Mouse (Mus musculus) kidney, postnatal 0 days (tissue): ENCODE results near the gene Arhgef1. TPM values are rescaled to one million over a fixed set of nuclear protein-coding genes. Genes with fewer than 3 reads are reported as not detected.

ENCODE experiments used
- ATAC-seq: fragments of 200-750 bp; cut with Nextera tagmentation; replicated peaks from 2 replicates; pipeline ENCODE4 v1.8.0; 2017; ENCODE audit warnings: low read depth, moderate number of reproducible peaks, moderate TSS enrichment, moderate library complexity; ENCODE audit not compliant: low FRiP score
- DNase-seq: peaks from one replicate; pipeline ENCODE4 v3.0.0-alpha.2; 2016; ENCODE audit warnings: low spot score
- H3K27ac ChIP-seq: fragments of 300-500 bp; sonication (generic); 2 replicates; pipeline ENCODE4 v1.5.1; 2014; ENCODE audit warnings: mild to moderate bottlenecking
- H3K27me3 ChIP-seq: fragments of 300-500 bp; sonication (generic); 2 replicates; pipeline ENCODE4 v1.6.1; 2014; ENCODE audit warnings: low read length, mixed read lengths; ENCODE audit not compliant: insufficient read depth
- H3K36me3 ChIP-seq: fragments of 300-500 bp; sonication (generic); 2 replicates; pipeline ENCODE4 v1.6.1; 2014; ENCODE audit warnings: low read length, mixed read lengths; ENCODE audit not compliant: insufficient read depth
- H3K4me1 ChIP-seq: fragments of 300-500 bp; sonication (generic); replicated peaks from 2 replicates; pipeline ENCODE4 v1.6.1; 2014; ENCODE audit warnings: antibody characterized with exemption, low read length, mixed read lengths; ENCODE audit not compliant: insufficient read depth
- H3K4me2 ChIP-seq: fragments of 300-500 bp; sonication (generic); 2 replicates; pipeline ENCODE4 v1.6.1; 2014; ENCODE audit warnings: mild to moderate bottlenecking, low read length, moderate library complexity, mixed read lengths
- H3K4me3 ChIP-seq: fragments of 300-500 bp; sonication (generic); replicated peaks from 2 replicates; pipeline ENCODE4 v1.5.1; 2014; ENCODE audit warnings: low read depth, low read length
- H3K9ac ChIP-seq: fragments of 300-500 bp; sonication (generic); 2 replicates; pipeline ENCODE4 v1.6.1; 2014; ENCODE audit warnings: low read depth, low read length
- H3K9me3 ChIP-seq: fragments of 300-500 bp; sonication (generic); replicated peaks from 2 replicates; pipeline ENCODE4 v1.6.1; 2016; ENCODE audit warnings: low read length, inconsistent platforms, mixed read lengths
- CTCF ChIP-seq: IDR thresholded peaks from 2 replicates; pipeline ENCODE4 v1.5.1; 2016; ENCODE audit warnings: antibody characterized with exemption, low read depth, mild to moderate bottlenecking, moderate library complexity
- WGBS: fragments of 180-500 bp; shearing (Covaris S2); extraction: QIAGEN DNeasy Blood & Tissue Kit; methylation state at CpG from one replicate; pipeline ENCODE4 v1.1.7; 2014; 5-methylcytosine and 5-hydroxymethylcytosine counted together
- polyA plus RNA-seq: library from polyadenylated mRNA; unstranded; fragments of >200 nt; fragmentation: Nextera tagmentation; extraction: Ambion mirVana; gene quantifications from 2 replicates; pipeline ENCODE4 v1.2.1, GENCODE M21; 2015

Arhgef1 gene
- polyA plus RNA-seq, 1 experiment from 2014 or later = 63.6 TPM

- Histone ChIP-seq H3K27ac (no peak overlapping the region), H3K4me1 (peaks cover 15% of the 10 kb centered on the region; the same call in 1 of the 2 replicates), H3K36me3 (peaks cover 9% of the 10 kb centered on the region; the same call in 1 of the 2 replicates), H3K27me3 (no peaks in the 10 kb centered on the region), H3K4me3 (no peak overlapping the region), H3K9me3 (no peaks in the 10 kb centered on the region), H3K4me2 (no peak overlapping the region), H3K9ac (no peak overlapping the region)
- DNase-seq = no peak
- 93% methylated on average over 9 of the region's 9 CpGs for WGBS
- no peak for ATAC-seq
- TF ChIP-seq CTCF = no peak
These were observed 20.1 kb upstream of the Arhgef1 start for GRCm38 (mm10) chr7:24882416-24883199.

- peaks cover 15% of the 10 kb centered on the region; the same call in 1 of the 2 replicates for H3K4me1 ChIP-seq
These were observed 18.6 kb upstream of the Arhgef1 start, which contains the start of gene Rps19 for GRCm38 (mm10) chr7:24883896-24884692. Gene Rps19 (plus strand): TSS chr7:24884371.

GRCm38 (mm10) chr7:24884693-24885291, 17.9 kb upstream of the Arhgef1 start:
- DNase-seq = peak; percentile 58
- Histone ChIP-seq H3K27ac (peak overlapping the region; percentile 89), H3K4me1 (peaks cover 15% of the 10 kb centered on the region; the same call in 1 of the 2 replicates), H3K4me2 (peak overlapping the region; percentile 83), H3K4me3 (peak overlapping the region; percentile 99), H3K9ac (peak overlapping the region; percentile 100), H3K36me3 (peaks cover 28% of the 10 kb centered on the region; the same call in 1 of the 2 replicates), H3K27me3 (no peaks in the 10 kb centered on the region), H3K9me3 (no peaks in the 10 kb centered on the region)
- ATAC-seq = peak; percentile 2; the same call in 1 of the 2 replicates
- no peak for TF ChIP-seq CTCF
- 0% methylated on average over 47 of the region's 47 CpGs for WGBS

More at GRCm38 (mm10) chr7:24883896-24884692, 18.6 kb upstream of the Arhgef1 start, which contains the start of gene Rps19:
- ATAC-seq (peak; percentile 93), DNase-seq (peak; percentile 100)
- H3K36me3 ChIP-seq = peaks cover 21% of the 10 kb centered on the region; the same call in 1 of the 2 replicates
- H3K9me3 ChIP-seq = no peaks in the 10 kb centered on the region
- H3K27me3 ChIP-seq = no peaks in the 10 kb centered on the region
- H3K27ac ChIP-seq = peak within 1 kb of the TSS; percentile 89
- H3K9ac ChIP-seq = peak within 1 kb of the TSS; percentile 100
- TF ChIP-seq CTCF = peak; percentile 71
- H3K4me2 ChIP-seq = peak within 1 kb of the TSS; percentile 83
- under 1% methylated on average over 57 of the region's 57 CpGs for WGBS
- peak within 1 kb of the TSS; percentile 99 for H3K4me3 ChIP-seq

GRCm38 (mm10) chr7:24885468-24886307, 17.0 kb upstream of the Arhgef1 start:
- ATAC-seq = no peak
- H3K36me3 ChIP-seq = peaks cover 33% of the 10 kb centered on the region; the same call in 1 of the 2 replicates

GRCm38 (mm10) chr7:24886308-24886633, 16.4 kb upstream of the Arhgef1 start:
- Histone ChIP-seq H3K4me3 (peak overlapping the region; percentile 99), H3K36me3 (peaks cover 33% of the 10 kb centered on the region; the same call in 1 of the 2 replicates), H3K9me3 (no peaks in the 10 kb centered on the region), H3K27me3 (no peaks in the 10 kb centered on the region), H3K4me2 (peak overlapping the region; percentile 83), H3K9ac (peak overlapping the region; percentile 100; the same call in 1 of the 2 replicates), H3K4me1 (peaks cover 12% of the 10 kb centered on the region; the same call in 1 of the 2 replicates), H3K27ac (no peak overlapping the region; the same call in none of the 2 replicates)
- WGBS = 37% methylated on average over 4 of the region's 4 CpGs
- TF ChIP-seq CTCF = no peak
- ATAC-seq = no peak
- DNase-seq = peak; percentile 4

More at GRCm38 (mm10) chr7:24885468-24886307, 17.0 kb upstream of the Arhgef1 start:
- peaks cover 12% of the 10 kb centered on the region; the same call in 1 of the 2 replicates for H3K4me1 ChIP-seq
- no peaks in the 10 kb centered on the region for H3K27me3 ChIP-seq
- no peak for TF ChIP-seq CTCF
- H3K4me3 ChIP-seq = peak overlapping the region; percentile 99
- H3K9ac ChIP-seq = peak overlapping the region; percentile 100
- peak overlapping the region; percentile 83 for H3K4me2 ChIP-seq
- no peak for DNase-seq
- no peaks in the 10 kb centered on the region for H3K9me3 ChIP-seq
- 20% methylated on average over 12 of the region's 12 CpGs for WGBS
- peak overlapping the region; percentile 89 for H3K27ac ChIP-seq
